Mouse (Mus musculus) spleen, adult 2 months (tissue): Measurements from ENCODE around the gene Hils1.

Experiments
- CTCF ChIP-seq: fragments of 200-500 bp; IDR thresholded peaks from 2 replicates; pipeline ENCODE4 v1.5.1; 2011; ENCODE audit warnings: mild to moderate bottlenecking, inconsistent platforms; ENCODE audit not compliant: insufficient read depth, insufficient read length, insufficient replicate concordance; ENCODE audit errors: extremely low read depth
- POLR2A ChIP-seq: fragments of 200-500 bp; IDR thresholded peaks from 2 replicates; pipeline ENCODE4 v1.6.1; 2011; ENCODE audit warnings: low read depth, low read length, inconsistent platforms

DNA sequence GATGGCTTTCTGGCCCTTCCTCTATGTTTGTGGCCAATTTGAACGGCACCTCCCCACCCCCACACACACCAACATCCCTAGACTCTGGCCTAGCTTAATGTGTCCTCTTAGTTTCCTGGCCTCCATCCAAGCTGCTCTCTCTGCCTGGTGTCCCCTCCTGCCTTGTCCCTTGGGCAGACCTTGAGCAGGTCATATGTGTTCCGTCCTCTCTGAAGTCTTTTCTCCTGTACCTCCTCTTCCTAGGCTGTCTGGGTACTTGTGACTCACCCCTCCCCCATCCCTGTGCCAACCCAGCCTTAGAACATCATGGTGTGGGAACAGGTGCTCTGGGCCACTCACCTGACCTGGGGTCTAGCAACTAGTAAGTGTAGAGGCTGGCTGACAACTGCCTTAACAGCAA lies 7.6 kb downstream of the Hils1 start:
- TF ChIP-seq POLR2A: no peak
- no peak for TF ChIP-seq CTCF
